Mouse (Mus musculus) B cell, adult (primary cell): ENCODE data around the gene Catsperg1. TPM values are rescaled to one million over a fixed set of nuclear protein-coding genes. Genes with fewer than 3 reads are reported as not detected.

Experiments
- total RNA-seq: library from RNA; stranded (reverse); gene quantifications from 4 replicates; pipeline ENCODE4 v1.2.4, GENCODE M21; 2023; ENCODE audit not compliant: inconsistent age

The Catsperg1 gene
- 1.7 to 2.1 TPM (median 1.9 TPM) in 4 replicates for total RNA-seq

DNA sequence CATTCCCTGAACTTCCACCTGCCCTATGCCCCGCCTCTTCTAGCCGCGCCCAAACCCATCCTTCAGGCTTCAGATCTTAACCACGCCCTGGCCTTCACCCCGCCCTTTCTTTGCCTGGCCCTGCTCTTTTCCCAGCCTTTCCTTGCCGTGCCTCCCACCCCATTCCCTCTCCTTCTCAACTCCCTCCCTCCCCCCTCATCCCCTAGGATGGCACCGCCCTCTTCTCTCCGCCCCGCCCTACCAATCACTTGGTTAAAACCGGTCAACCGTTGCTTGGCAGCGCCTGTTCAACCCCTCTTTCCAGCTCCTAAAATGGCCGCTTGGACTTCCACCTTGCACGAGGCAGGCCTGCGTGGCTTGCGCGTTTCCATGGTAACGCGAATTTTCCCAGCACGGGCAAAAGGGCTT, at the start of gene Catsperg1:
Gene Catsperg1 (minus strand): TSS at position 361 of the 408 bp plus-strand sequence.

DNA sequence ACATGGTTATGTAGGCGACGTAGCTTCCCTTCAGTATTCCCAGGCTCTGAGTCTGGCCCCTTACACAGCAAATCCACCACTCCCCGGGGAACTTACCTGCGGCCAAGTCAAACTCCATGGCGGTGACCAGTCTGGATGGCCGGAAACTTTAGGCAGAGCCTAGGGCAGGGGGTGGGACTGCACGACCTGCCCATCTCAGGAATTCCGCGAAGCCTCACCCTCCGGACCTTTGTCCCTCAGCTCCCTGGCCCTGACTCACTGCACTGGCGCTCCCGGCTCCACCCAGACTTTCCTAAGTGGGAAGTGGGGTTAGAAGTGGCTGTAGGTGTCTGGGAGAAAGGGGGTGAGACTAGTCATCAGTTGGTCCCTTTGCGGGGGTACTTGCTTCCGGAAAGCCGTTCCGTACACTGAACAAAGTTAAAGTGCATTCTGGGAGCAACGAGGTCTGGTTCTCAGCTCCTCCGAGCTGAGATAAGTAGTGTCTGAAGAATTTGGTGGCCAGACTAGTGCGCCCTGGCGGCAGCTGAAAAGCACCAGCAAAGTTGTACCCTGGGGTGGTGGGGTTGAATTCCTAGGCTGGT, 34.5 kb upstream of the Catsperg1 start, which contains the start of gene 2200002D01Rik:
Gene 2200002D01Rik (minus strand): TSS at position 206 of the 581 bp plus-strand sequence.

DNA sequence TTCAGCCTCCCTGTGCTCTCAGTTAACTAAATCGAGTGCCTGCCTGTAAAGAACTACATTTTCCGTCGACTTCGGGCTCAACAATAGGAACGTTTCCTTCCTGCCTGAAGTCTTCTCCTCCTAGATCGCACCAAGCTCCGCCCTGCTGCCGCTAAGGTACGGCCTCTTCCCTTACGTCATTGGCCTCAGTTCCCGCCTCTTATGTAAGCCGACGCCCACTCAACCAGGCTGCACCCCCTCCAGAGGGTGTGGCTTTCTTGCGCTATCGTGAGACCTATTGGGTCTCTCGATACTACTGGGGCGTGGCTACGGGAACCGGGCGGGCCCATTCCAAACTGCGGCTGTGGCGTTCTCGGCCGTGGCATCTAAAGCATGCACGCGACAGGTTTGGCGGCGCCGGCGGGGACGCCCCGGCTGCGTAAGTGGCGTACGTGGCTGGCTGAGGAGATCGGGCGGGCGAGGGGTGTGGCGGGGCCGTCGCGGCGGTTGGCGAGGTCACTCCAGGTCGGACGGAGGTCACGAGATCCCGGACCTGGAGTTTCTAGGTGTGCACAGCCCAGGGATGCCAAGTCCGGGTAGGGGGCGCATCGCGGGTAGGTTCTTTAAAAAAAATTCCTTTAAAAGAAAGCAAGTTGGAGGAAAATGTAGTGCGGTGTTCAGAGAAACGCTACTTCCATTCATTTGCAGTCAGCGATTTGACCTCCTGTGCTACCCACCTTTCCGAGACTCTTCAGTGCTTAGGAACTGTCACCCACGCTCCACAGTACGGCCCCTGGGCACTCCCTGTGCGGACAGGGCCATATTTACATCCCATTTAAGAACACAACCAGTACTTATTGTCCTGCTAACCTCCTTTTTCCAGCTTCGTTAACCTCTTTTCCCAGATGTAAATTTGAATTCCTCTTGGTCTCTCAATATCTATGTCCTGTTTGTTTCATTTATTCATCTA, 24.5 kb upstream of the Catsperg1 start, which contains the start of gene Yif1b:
Gene Yif1b (plus strand): TSS at position 311 of the 949 bp plus-strand sequence.

DNA sequence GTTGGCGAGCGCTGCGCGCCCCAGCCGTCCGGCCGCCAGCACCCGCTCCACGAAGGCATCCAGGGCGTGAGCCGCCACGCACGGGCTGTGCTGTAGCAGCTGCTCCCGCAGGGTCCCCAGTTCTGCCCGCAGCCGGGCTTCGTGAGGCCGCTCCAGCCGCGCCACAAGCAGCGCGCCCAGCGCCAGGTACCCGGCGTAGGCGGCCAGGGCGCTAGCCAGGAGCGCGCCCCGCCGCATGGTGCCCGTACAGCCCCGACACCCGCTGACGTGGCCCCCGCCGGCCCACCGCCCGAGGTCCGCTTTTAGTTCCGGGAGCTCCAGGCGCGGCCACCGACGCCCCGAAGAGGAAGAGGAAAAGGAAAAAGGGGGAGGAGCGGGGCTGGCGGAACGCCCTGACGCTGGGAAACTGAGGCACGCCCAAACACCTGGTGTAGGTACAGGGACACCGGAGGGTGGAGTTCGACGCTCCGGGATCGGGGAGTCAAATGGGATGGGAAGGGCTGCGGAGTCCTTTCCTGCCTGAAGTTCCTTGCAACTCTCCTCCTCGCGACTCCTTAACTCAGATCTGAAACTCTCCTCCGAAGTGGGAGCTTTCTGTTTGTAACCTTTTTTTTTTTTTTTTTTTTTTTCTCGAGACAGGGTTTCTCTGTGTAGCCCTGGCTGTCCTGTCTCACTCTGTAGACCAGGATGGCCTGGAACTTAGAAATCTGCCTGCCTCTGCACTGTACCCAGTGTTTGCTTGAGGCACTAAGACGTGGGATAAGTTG, 18.6 kb upstream of the Catsperg1 start, which contains the start of gene Kcnk6:
Gene Kcnk6 (minus strand): TSS at position 269 of the 767 bp plus-strand sequence.

DNA sequence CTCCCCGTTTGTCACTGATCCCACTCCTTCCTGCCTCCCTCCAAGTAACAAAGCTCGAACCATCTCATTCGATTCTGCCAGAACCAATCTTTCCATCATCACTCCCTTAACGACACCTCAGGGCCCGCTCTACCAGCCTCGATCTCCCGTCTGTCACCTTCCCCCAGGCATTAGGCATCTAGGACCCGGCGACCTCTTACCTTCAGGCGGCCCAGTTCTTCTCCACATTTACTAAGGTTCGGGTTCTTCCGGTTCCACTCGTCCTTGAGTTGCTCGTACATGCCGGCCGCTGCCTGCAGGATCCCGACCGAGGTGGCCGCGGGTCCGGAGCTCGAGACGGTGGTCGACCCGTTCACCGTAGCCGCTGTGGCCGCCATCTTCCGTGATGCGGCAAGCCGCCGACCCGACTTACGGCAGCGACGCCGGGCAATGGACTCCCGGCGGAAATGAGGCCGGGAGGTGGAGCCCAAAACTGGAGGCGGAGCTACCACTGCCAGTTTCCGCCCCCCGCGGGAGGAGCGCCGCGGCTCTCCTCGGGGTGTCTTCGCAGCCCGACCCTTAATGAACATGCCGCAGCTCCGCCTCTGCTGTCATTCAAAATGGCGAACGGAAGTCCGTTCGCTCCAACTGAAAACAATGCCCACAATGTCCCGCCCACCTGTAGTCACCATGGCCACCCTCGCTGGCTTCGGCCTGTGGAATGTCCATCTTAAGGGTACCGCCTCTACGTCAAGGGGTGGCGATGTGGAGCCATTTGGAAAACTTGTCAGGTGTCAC, 33.6 kb downstream of the Catsperg1 start, which contains the start of gene Psmd8:
Gene Psmd8 (minus strand): TSS at position 625 of the 777 bp plus-strand sequence.

DNA sequence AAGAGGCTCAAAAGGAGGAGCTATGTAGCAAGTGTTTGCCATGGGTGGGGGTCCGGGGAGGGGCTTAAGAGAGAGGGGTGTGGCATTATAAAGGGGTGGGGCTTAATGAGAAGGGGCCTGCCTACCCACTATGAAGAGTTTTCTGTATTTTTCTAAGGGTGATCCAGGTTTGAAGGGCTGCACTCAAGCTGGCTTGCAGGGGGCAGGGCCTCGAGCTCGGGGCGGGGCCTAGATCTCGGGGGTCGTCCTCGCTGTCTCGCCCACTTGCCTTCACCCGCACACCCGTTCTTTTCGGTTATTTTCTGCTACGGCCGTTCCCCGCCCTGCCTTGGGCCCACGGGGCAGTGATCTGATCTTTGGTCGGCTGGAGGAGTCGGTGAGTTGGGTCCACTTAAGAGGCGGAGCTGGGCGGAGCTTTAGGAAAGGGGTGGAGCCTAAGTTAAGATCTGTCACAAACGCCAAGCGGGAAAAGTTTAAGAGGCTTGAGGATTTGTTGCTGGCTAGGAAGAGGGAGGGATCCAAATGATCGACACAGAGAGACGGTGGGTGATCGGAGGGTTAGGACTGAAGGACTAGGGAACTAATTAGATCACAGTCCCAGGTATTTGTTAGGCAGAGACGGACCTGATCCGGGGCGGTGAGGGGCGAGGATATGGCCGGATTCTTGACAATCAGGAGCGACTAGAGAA, 43.6 kb downstream of the Catsperg1 start, which contains the start of the genes Ggn and Spred3:
Gene Ggn (plus strand): TSS at position 145 of the 689 bp plus-strand sequence.
Gene Spred3 (minus strand): TSS at position 346 of the 689 bp plus-strand sequence.

DNA sequence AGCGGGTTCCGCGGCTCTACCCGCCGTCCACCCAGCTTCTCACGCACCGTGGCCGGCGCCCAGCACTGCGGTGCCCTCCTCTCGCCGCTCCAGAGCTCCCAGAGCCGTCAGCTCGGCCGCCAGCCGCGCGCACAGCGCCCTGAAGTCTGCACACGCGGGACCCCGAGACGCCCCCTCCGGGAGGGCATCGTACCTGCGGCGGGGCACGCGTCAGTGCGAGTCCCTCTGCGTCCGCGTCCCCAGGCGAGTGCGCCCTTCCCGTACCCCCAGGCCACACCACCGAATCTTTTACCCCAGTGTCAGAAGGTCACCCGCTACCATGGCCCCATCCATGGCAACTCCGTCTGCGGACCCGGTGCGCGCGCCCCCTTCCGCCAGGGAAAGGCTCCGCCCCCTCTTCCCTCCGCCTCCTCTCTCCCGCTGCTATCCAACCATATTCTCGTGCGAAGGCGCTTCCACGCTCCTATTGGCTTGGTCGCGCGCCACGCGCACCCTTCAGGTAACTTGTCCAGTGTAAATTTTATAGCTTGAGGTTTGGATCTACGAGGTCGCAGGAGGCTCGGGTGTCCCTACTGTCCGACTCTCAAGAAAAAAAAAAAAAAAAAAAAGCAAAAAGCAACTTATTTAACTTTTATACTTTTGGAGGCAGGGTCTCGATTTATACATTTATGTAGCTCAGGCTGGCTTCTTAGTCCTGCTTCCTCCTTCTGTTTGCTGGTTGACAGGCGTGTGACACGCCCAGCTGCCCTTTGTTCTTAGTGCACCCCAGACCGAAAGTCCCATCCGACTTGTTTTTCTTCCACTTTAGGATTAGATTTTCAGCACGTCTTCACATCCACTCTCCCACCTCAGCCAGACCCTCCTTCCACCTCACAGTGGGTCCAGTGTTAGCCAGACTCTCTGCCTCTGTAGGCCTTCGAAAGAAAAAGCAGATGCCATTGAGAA, 57.7 kb downstream of the Catsperg1 start, which contains the start of gene Fam98c:
Gene Fam98c (minus strand): TSS at position 397 of the 945 bp plus-strand sequence.

DNA sequence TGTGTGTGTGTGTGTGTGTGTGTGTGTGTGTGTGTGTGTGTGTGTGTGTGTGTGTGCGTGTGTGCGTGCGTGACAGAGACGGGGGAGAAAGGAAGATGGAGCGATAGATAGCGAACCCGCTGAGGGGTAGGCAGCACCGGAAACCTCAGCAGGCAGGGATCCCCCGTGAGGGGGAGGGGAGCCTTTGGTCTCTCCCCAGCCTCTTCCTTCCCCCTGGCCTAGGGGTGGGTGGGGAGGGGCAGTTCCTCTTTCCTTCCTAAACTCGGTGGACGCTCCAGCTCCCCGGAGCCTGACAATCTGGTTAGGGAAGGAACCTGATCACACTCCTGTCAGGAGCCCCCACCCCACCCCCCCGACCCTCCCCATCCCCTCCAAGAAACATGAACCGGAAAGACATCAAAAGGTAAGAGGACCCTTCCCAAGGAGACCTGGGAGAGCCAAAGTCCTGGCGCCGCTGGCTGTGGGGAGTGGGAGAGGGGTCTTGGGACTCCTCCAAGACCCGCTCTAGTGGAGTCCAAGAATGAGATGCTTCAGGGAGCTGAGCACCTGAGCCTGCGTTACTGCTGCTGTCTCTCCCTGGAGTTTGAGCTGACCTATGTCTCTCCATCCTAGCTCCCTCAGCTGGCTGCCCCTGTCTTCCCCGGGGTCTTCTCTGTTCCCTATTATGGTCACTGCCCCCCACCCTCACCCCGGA, 79.0 kb downstream of the Catsperg1 start, which contains the start of gene Rasgrp4:
Gene Rasgrp4 (plus strand): TSS at position 159 of the 694 bp plus-strand sequence.

Other genes starting within 250 kb of the Catsperg1 start
- gene Eif3k, start 232.2 kb downstream of the Catsperg1 start, total RNA-seq: 261 to 296 TPM (median 278 TPM) in 4 replicates
- gene Map4k1, start 232.0 kb downstream of the Catsperg1 start, total RNA-seq: 348 to 381 TPM (median 367 TPM) in 4 replicates
- 0.39 to 0.64 TPM (median 0.42 TPM) in 4 replicates for gene Ryr1, start 88.9 kb downstream of the Catsperg1 start, total RNA-seq
- gene Rasgrp4, start 79.2 kb downstream of the Catsperg1 start, total RNA-seq: 2.6 to 6.3 TPM (median 3.7 TPM) in 4 replicates
- gene Fam98c, start 57.8 kb downstream of the Catsperg1 start, total RNA-seq: 27.4 to 34.3 TPM (median 28.2 TPM) in 4 replicates
- gene Ggn, start 43.8 kb downstream of the Catsperg1 start, total RNA-seq: not detected in 4 replicates
- gene Spred3, start 43.6 kb downstream of the Catsperg1 start, total RNA-seq: 2.1 to 3.2 TPM (median 2.7 TPM) in 4 replicates
- gene Psmd8, start 33.3 kb downstream of the Catsperg1 start, total RNA-seq: 229 to 259 TPM (median 253 TPM) in 4 replicates
- 0.93 to 1.3 TPM (median 1.3 TPM) in 4 replicates for gene Kcnk6, start 18.5 kb upstream of the Catsperg1 start, total RNA-seq
- 22.0 to 32.5 TPM (median 26.5 TPM) in 4 replicates for gene Yif1b, start 24.3 kb upstream of the Catsperg1 start, total RNA-seq
- 0.69 to 4.9 TPM (median 2.4 TPM) in 4 replicates for gene 2200002D01Rik, start 34.4 kb upstream of the Catsperg1 start, total RNA-seq
- 31.9 to 43.7 TPM (median 34.7 TPM) in 4 replicates for gene Spint2, start 67.9 kb upstream of the Catsperg1 start, total RNA-seq
- not detected in 4 replicates for gene Ppp1r14a, start 75.3 kb upstream of the Catsperg1 start, total RNA-seq
- 0.16 to 1.6 TPM (median 0.87 TPM) in 4 replicates for gene Dpf1, start 89.9 kb upstream of the Catsperg1 start, total RNA-seq